Mouse (Mus musculus) cortical plate, adult 2 months (tissue): ENCODE data around the gene Dhdh. TPM values are rescaled to one million over a fixed set of nuclear protein-coding genes. Genes with fewer than 3 reads are reported as not detected.

ENCODE experiments used
- H3K27ac ChIP-seq: fragments of 200-500 bp; 2 replicates; pipeline ENCODE4 v1.5.1; 2012; ENCODE audit warnings: low read length, control low read depth, inconsistent platforms; ENCODE audit not compliant: insufficient read depth
- H3K4me1 ChIP-seq: fragments of 200-500 bp; 2 replicates; pipeline ENCODE4 v1.6.1; 2011; ENCODE audit warnings: low read length; ENCODE audit not compliant: control insufficient read depth, insufficient read depth
- H3K4me3 ChIP-seq: fragments of 200-500 bp; 2 replicates; pipeline ENCODE4 v1.5.1; 2011; ENCODE audit warnings: mild to moderate bottlenecking, low read length, control low read depth; ENCODE audit not compliant: insufficient read depth
- CTCF ChIP-seq: fragments of 200-500 bp; IDR thresholded peaks from 2 replicates; pipeline ENCODE4 v1.5.1; 2011; ENCODE audit warnings: mild to moderate bottlenecking, control low read depth, low read length; ENCODE audit not compliant: insufficient read depth; ENCODE audit errors: extremely low read depth
- POLR2A ChIP-seq: fragments of 200-500 bp; IDR thresholded peaks from 2 replicates; pipeline ENCODE4 v1.6.1; 2011; ENCODE audit warnings: mild to moderate bottlenecking, low read length, control low read depth; ENCODE audit not compliant: insufficient read depth; ENCODE audit errors: extremely low read depth
- polyA plus RNA-seq: library from polyadenylated mRNA; depleted of rRNA; stranded (reverse); fragments of >200 nt; gene quantifications from 2 replicates; pipeline ENCODE4 v1.2.3, GENCODE M21; 2012

Dhdh gene
- polyA plus RNA-seq, 1 experiment = 5.9 TPM

GRCm38 (mm10) chr7:45515436-45515835 lies 26.8 kb upstream of the Dhdh start:
- no peaks in the 10 kb centered on the region for H3K4me1 ChIP-seq
- H3K27ac ChIP-seq = no peak overlapping the region
- no peak overlapping the region for H3K4me3 ChIP-seq
- TF ChIP-seq CTCF (no peak), POLR2A (no peak)

- no peak overlapping the region for H3K27ac ChIP-seq
- TF ChIP-seq POLR2A = no peak
- no peak for TF ChIP-seq CTCF
- no peaks in the 10 kb centered on the region for H3K4me1 ChIP-seq
- no peak overlapping the region for H3K4me3 ChIP-seq
These were observed 25.8 kb upstream of the Dhdh start for GRCm38 (mm10) chr7:45514411-45514810.

GRCm38 (mm10) chr7:45509912-45510787 lies 21.5 kb upstream of the Dhdh start, which contains the start of gene Nucb1:
Gene Nucb1 (minus strand): TSS chr7:45510406.
- Histone ChIP-seq H3K27ac (peak within 1 kb of the TSS; percentile 16; the same call in 1 of the 2 replicates), H3K4me3 (peak within 1 kb of the TSS; percentile 62), H3K4me1 (no peaks in the 10 kb centered on the region)
- peak; percentile 74 for TF ChIP-seq POLR2A
- TF ChIP-seq CTCF = no peak

- Histone ChIP-seq H3K4me1 (no peaks in the 10 kb centered on the region), H3K4me3 (peak overlapping the region; percentile 62), H3K27ac (no peak overlapping the region)
- no peak for TF ChIP-seq CTCF
- no peak for TF ChIP-seq POLR2A
These were observed 20.7 kb upstream of the Dhdh start for GRCm38 (mm10) chr7:45509181-45509882.

- Histone ChIP-seq H3K27ac (no peak overlapping the region), H3K4me1 (no peaks in the 10 kb centered on the region), H3K4me3 (no peak overlapping the region; the same call in 1 of the 2 replicates)
- TF ChIP-seq POLR2A (no peak), CTCF (no peak)
These were observed 20.0 kb upstream of the Dhdh start for GRCm38 (mm10) chr7:45508561-45508960.

GRCm38 (mm10) chr7:45507583-45507982 lies 19.0 kb upstream of the Dhdh start:
- TF ChIP-seq POLR2A (no peak), CTCF (no peak)
- Histone ChIP-seq H3K4me1 (no peaks in the 10 kb centered on the region), H3K4me3 (no peak overlapping the region), H3K27ac (no peak overlapping the region)

- no peak for TF ChIP-seq CTCF
These were observed 9.8 kb upstream of the Dhdh start for GRCm38 (mm10) chr7:45498427-45498826.

GRCm38 (mm10) chr7:45494548-45494947 lies 5.9 kb upstream of the Dhdh start:
- H3K4me3 ChIP-seq = no peak overlapping the region
- no peak overlapping the region for H3K27ac ChIP-seq
- TF ChIP-seq CTCF (no peak), POLR2A (no peak)
- H3K4me1 ChIP-seq = no peaks in the 10 kb centered on the region; the same call in 1 of the 2 replicates

More at GRCm38 (mm10) chr7:45498427-45498826, 9.8 kb upstream of the Dhdh start:
- H3K4me3 ChIP-seq = no peak overlapping the region
- no peaks in the 10 kb centered on the region for H3K4me1 ChIP-seq
- H3K27ac ChIP-seq = no peak overlapping the region

- Histone ChIP-seq H3K4me1 (no peaks in the 10 kb centered on the region; the same call in 1 of the 2 replicates), H3K4me3 (no peak overlapping the region), H3K27ac (no peak overlapping the region)
- TF ChIP-seq POLR2A (no peak), CTCF (no peak)
These were observed 4.3 kb upstream of the Dhdh start for GRCm38 (mm10) chr7:45492951-45493350.
